Mouse (Mus musculus): ENCODE data around the gene Smad3. TPM values are rescaled to one million over a fixed set of nuclear protein-coding genes. Genes with fewer than 3 reads are reported as not detected.

The Smad3 gene
- total and polyA plus RNA-seq, 2 experiments from 2014 or later = 5.5 to 16.0 TPM

GRCm38 (mm10) chr9:63745821-63746632 lies 11.8 kb downstream of the Smad3 start:
- H3K27ac ChIP-seq (ENCODE audit: low read depth, low read length) = no peak overlapping the region
- no peaks in the 10 kb centered on the region for H3K36me3 ChIP-seq (ENCODE audit: insufficient read depth)
- H3K4me2 ChIP-seq (ENCODE audit: low read depth) = no peak overlapping the region
- H3K27me3 ChIP-seq (ENCODE audit: insufficient read depth, low read length) = no peaks in the 10 kb centered on the region
- H3K9ac ChIP-seq = no peak overlapping the region
- 74% methylated on average over 19 of the region's 19 CpGs for WGBS
- no peaks in the 10 kb centered on the region for H3K9me3 ChIP-seq (ENCODE audit: low read length)
- H3K4me1 ChIP-seq (ENCODE audit: insufficient read depth) = peaks cover 5% of the 10 kb centered on the region; the same call in 1 of the 2 replicates
- no peak for TF ChIP-seq CTCF (IDR thresholded peaks at IDR 0.05; ENCODE audit: low read depth)
- H3K4me3 ChIP-seq (ENCODE audit: low read depth, low read length) = no peak overlapping the region
- ATAC-seq (no peak), DNase-seq (no peak)

DNA sequence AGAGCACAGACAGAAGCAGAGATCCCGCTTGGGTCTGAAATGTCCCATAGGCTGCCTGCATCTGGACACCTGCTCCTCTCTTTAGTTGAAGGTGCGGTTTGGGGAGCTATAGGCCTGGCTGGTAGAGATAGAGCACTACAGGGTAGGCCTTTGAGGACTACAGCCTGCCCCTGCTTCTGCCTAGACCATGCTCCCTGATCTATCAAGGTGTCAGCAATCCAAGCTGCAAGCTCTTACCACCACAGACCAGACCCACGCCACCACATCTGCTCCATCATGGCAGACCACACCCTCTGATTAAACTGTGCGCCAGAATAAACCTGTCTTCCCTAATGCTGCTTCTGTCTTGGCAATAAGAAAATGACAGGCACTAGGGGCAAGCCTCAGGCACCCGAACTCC lies 13.2 kb downstream of the Smad3 start:
- Histone ChIP-seq H3K27me3 (ENCODE audit: insufficient read depth, low read length) (no peaks in the 10 kb centered on the region), H3K27ac (ENCODE audit: low read depth, low read length) (no peak overlapping the region), H3K4me2 (ENCODE audit: low read depth) (no peak overlapping the region), H3K9me3 (ENCODE audit: low read length) (no peaks in the 10 kb centered on the region), H3K4me3 (ENCODE audit: low read depth, low read length) (no peak overlapping the region), H3K9ac (no peak overlapping the region), H3K4me1 (ENCODE audit: insufficient read depth) (peaks cover 5% of the 10 kb centered on the region; the same call in 1 of the 2 replicates), H3K36me3 (ENCODE audit: insufficient read depth) (no peaks in the 10 kb centered on the region)
- WGBS = 97% methylated on average over 5 of the region's 5 CpGs
- TF ChIP-seq CTCF (IDR thresholded peaks at IDR 0.05; ENCODE audit: low read depth) = no peak
- ATAC-seq (no peak), DNase-seq (no peak)

- no peak for TF ChIP-seq CTCF (IDR thresholded peaks at IDR 0.05; ENCODE audit: low read depth)
- Histone ChIP-seq H3K4me1 (ENCODE audit: insufficient read depth) (peaks cover 5% of the 10 kb centered on the region; the same call in 1 of the 2 replicates), H3K27me3 (ENCODE audit: insufficient read depth, low read length) (no peaks in the 10 kb centered on the region), H3K9me3 (ENCODE audit: low read length) (no peaks in the 10 kb centered on the region), H3K4me2 (ENCODE audit: low read depth) (no peak overlapping the region), H3K4me3 (ENCODE audit: low read depth, low read length) (no peak overlapping the region), H3K27ac (ENCODE audit: low read depth, low read length) (no peak overlapping the region), H3K36me3 (ENCODE audit: insufficient read depth) (no peaks in the 10 kb centered on the region), H3K9ac (no peak overlapping the region)
- DNase-seq (no peak), ATAC-seq (no peak)
- WGBS = 95% methylated on average over 11 of the region's 11 CpGs
These were observed 14.0 kb downstream of the Smad3 start for GRCm38 (mm10) chr9:63743775-63744174.

DNA sequence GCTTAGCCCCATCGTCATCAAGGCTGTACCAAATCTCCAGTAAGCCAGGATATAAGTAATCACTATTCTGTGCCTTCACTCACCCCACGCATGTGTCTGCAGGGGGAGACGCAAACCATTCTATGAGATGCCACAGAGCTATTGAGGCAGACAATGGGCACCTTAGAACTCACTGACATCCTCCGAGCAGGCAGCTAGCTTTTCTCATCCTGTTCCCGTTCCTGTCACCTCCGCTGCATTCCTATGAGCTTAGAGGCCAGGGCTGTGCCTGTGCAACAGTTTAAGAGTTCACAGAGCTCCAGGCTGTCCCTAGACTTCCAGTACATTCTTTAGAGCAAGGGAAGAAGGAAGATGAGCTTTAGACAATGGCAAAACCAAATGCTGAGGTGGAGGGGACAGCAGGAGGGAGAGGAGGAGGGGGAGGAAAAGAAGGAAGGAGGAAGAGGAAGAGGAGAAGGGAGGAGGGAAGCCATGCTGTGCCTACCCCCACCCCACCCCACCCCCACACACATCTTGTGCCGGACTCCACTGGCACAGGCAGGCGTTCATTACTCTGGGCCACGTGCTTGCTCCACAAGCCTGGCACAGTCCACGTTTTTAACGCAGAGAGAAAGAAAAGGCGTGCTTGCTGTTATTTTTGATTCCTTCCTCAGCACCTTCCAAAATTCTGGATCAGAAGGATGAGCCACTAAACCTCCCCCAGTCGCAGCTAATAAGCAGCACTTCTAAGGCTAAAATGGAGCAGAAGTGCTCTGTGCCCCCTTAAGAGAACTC lies 14.7 kb downstream of the Smad3 start:
- H3K4me2 ChIP-seq (ENCODE audit: low read depth) = no peak overlapping the region
- no peaks in the 10 kb centered on the region for H3K9me3 ChIP-seq (ENCODE audit: low read length)
- H3K9ac ChIP-seq = no peak overlapping the region
- H3K4me3 ChIP-seq (ENCODE audit: low read depth, low read length) = no peak overlapping the region
- no peak overlapping the region for H3K27ac ChIP-seq (ENCODE audit: low read depth, low read length)
- H3K4me1 ChIP-seq (ENCODE audit: insufficient read depth) = peaks cover 5% of the 10 kb centered on the region; the same call in 1 of the 2 replicates
- DNase-seq = peak; percentile 21
- H3K27me3 ChIP-seq (ENCODE audit: insufficient read depth, low read length) = no peaks in the 10 kb centered on the region
- no peaks in the 10 kb centered on the region for H3K36me3 ChIP-seq (ENCODE audit: insufficient read depth)
- no peak for TF ChIP-seq CTCF (IDR thresholded peaks at IDR 0.05; ENCODE audit: low read depth)
- peak; percentile 45 for ATAC-seq
- WGBS = 32% methylated on average over 13 of the region's 13 CpGs

DNA sequence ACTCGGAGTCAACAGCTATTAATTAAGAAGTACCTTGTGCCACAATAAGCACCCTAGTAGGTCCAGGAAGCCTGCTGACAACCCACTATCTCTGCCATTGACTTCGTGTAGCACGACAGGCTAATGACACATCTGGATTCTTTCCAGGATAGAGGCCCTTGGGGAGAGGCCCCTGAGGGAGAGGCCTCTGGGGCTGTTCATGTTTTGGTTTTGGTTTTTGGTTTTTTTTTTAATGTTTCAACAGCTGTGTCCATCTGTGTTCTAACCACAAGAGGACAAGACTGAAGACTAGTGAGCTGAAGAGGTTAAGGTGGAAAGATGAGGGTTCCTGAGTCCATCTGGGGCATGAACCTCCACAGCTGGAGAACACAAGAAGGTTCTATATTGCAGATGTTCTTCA lies 15.5 kb downstream of the Smad3 start:
- Histone ChIP-seq H3K36me3 (ENCODE audit: insufficient read depth) (no peaks in the 10 kb centered on the region), H3K9me3 (ENCODE audit: low read length) (no peaks in the 10 kb centered on the region), H3K4me1 (ENCODE audit: insufficient read depth) (peaks cover 5% of the 10 kb centered on the region; the same call in 1 of the 2 replicates), H3K4me2 (ENCODE audit: low read depth) (no peak overlapping the region), H3K9ac (no peak overlapping the region), H3K27ac (ENCODE audit: low read depth, low read length) (no peak overlapping the region), H3K27me3 (ENCODE audit: insufficient read depth, low read length) (no peaks in the 10 kb centered on the region), H3K4me3 (ENCODE audit: low read depth, low read length) (no peak overlapping the region)
- WGBS = 44% methylated on average over 3 of the region's 3 CpGs
- DNase-seq (no peak), ATAC-seq (no peak)
- TF ChIP-seq CTCF (IDR thresholded peaks at IDR 0.05; ENCODE audit: low read depth) = no peak

DNA sequence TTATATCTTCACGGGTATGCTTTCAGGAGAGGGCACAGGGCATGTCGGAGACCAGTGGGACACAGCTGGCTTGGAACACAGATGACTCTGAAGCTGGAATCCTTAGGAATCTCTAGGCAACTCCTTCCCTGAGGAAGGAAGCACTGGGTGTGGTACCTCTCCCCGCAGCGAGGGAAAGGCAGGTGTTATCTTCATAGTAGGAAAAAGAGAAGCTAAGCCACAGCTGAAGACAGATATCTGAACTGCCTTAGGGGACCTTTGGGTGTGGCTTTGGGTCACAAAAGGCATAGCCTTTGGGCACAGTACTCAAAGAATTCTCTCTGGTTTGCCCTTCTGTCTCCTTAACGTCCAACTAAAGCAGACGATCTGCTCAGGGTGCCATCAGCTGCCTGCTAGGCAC lies 16.0 kb downstream of the Smad3 start:
- H3K36me3 ChIP-seq (ENCODE audit: insufficient read depth) = no peaks in the 10 kb centered on the region
- H3K4me1 ChIP-seq (ENCODE audit: insufficient read depth) = peaks cover 9% of the 10 kb centered on the region; the same call in 1 of the 2 replicates
- ATAC-seq (no peak), DNase-seq (no peak)
- WGBS = 74% methylated on average over 6 of the region's 6 CpGs
- no peaks in the 10 kb centered on the region for H3K27me3 ChIP-seq (ENCODE audit: insufficient read depth, low read length)
- no peak overlapping the region for H3K27ac ChIP-seq (ENCODE audit: low read depth, low read length)
- H3K4me3 ChIP-seq (ENCODE audit: low read depth, low read length) = no peak overlapping the region
- H3K9me3 ChIP-seq (ENCODE audit: low read length) = no peaks in the 10 kb centered on the region
- H3K4me2 ChIP-seq (ENCODE audit: low read depth) = no peak overlapping the region
- H3K9ac ChIP-seq = no peak overlapping the region
- no peak for TF ChIP-seq CTCF (IDR thresholded peaks at IDR 0.05; ENCODE audit: low read depth)
